Mouse (Mus musculus) cerebellum, adult 18-20 months (tissue): ENCODE results near the gene Tmem108.
A peak's percentile ranks its signal among the peaks of the same experiment; 100 is the strongest.

Experiments
- DNase-seq, 2 experiments: peaks; one replicate each; pipeline ENCODE4 v3.0.0; 2021

Tmem108 gene

GRCm38 (mm10) chr9:103489883-103490282 is 271.8 kb downstream of the Tmem108 start:
- DNase-seq = no peak

GRCm38 (mm10) chr9:103489096-103489495 is 272.5 kb downstream of the Tmem108 start:
- DNase-seq = no peak

- no peak for DNase-seq
These were observed 275.4 kb downstream of the Tmem108 start for GRCm38 (mm10) chr9:103486262-103486661.

GRCm38 (mm10) chr9:103485606-103486005 is 276.0 kb downstream of the Tmem108 start:
- no peak for DNase-seq

- DNase-seq = no peak
These were observed 280.9 kb downstream of the Tmem108 start for GRCm38 (mm10) chr9:103480603-103481220.

GRCm38 (mm10) chr9:103480044-103480576 is 281.5 kb downstream of the Tmem108 start, which contains the start of gene Bfsp2:
Gene Bfsp2, minus strand, starts transcription at chr9:103480420.
- no peak for DNase-seq

- DNase-seq = no peak
These were observed 286.2 kb downstream of the Tmem108 start for GRCm38 (mm10) chr9:103475414-103475813.

GRCm38 (mm10) chr9:103473915-103474688 is 287.5 kb downstream of the Tmem108 start:
- no peak for DNase-seq

- DNase-seq = no peak
These were observed 289.9 kb downstream of the Tmem108 start for GRCm38 (mm10) chr9:103471784-103472183.

GRCm38 (mm10) chr9:103469516-103469915 is 292.1 kb downstream of the Tmem108 start:
- DNase-seq = peak in 1 of 2 experiments; percentile 18

GRCm38 (mm10) chr9:103468911-103469310 is 292.7 kb downstream of the Tmem108 start:
- DNase-seq = no peak

GRCm38 (mm10) chr9:103465711-103466220 is 295.9 kb downstream of the Tmem108 start:
- DNase-seq = peak; percentile 36 to 45

- DNase-seq = no peak
These were observed 296.3 kb downstream of the Tmem108 start for GRCm38 (mm10) chr9:103465293-103465692.

- DNase-seq = no peak
These were observed 297.8 kb downstream of the Tmem108 start for GRCm38 (mm10) chr9:103463833-103464232.

GRCm38 (mm10) chr9:103459839-103460238 is 301.8 kb downstream of the Tmem108 start:
- DNase-seq = no peak

- no peak for DNase-seq
These were observed 302.3 kb downstream of the Tmem108 start for GRCm38 (mm10) chr9:103459307-103459706.

GRCm38 (mm10) chr9:103449651-103450050 is 312.0 kb downstream of the Tmem108 start:
- DNase-seq = no peak

- no peak for DNase-seq
These were observed 312.5 kb downstream of the Tmem108 start for GRCm38 (mm10) chr9:103449092-103449491.

- no peak for DNase-seq
These were observed 317.0 kb downstream of the Tmem108 start for GRCm38 (mm10) chr9:103444656-103445055.

GRCm38 (mm10) chr9:103443824-103444185 is 317.8 kb downstream of the Tmem108 start:
- no peak for DNase-seq

- DNase-seq = no peak
These were observed 318.4 kb downstream of the Tmem108 start for GRCm38 (mm10) chr9:103443121-103443823.

GRCm38 (mm10) chr9:103440597-103440996 is 321.0 kb downstream of the Tmem108 start:
- no peak for DNase-seq

GRCm38 (mm10) chr9:103437104-103437503 is 324.5 kb downstream of the Tmem108 start:
- DNase-seq = no peak
